Mouse (Mus musculus) heart, adult 2 months (tissue): ENCODE measurements around the gene Pmch. TPM values are rescaled to one million over a fixed set of nuclear protein-coding genes. Genes with fewer than 3 reads are reported as not detected.

Experiments
- DNase-seq, 2 experiments: peaks; one replicate each; pipeline ENCODE4 v3.0.0; 2021
- H3K27ac ChIP-seq: fragments of 200-600 bp; 2 replicates; pipeline ENCODE4 v1.8.1; 2022
- H3K27me3 ChIP-seq: fragments of 200-500 bp; 2 replicates; pipeline ENCODE4 v1.6.1; 2012; ENCODE audit warnings: mild to moderate bottlenecking, low read length, inconsistent platforms, mixed read lengths; ENCODE audit not compliant: control insufficient read depth, insufficient read depth
- H3K36me3 ChIP-seq: fragments of 200-500 bp; 2 replicates; pipeline ENCODE4 v1.6.1; 2012; ENCODE audit warnings: low read length, inconsistent platforms; ENCODE audit not compliant: control insufficient read depth, insufficient read depth
- H3K4me1 ChIP-seq: fragments of 200-500 bp; 2 replicates; pipeline ENCODE4 v1.6.1; 2011; ENCODE audit warnings: low read length; ENCODE audit not compliant: control insufficient read depth, insufficient read depth
- H3K4me3 ChIP-seq: fragments of 200-600 bp; 2 replicates; pipeline ENCODE4 v1.8.1; 2022
- H3K79me2 ChIP-seq: fragments of 200-500 bp; replicated peaks from 2 replicates; pipeline ENCODE4 v1.6.1; 2012; ENCODE audit warnings: mild to moderate bottlenecking, inconsistent platforms, low read length, moderate library complexity, mixed read lengths; ENCODE audit not compliant: control insufficient read depth, insufficient read depth
- H3K9ac ChIP-seq: fragments of 200-500 bp; 2 replicates; pipeline ENCODE4 v1.6.1; 2012; ENCODE audit warnings: low read depth, mild to moderate bottlenecking, control low read depth, inconsistent platforms, low read length, mixed read lengths
- CTCF ChIP-seq: fragments of 200-600 bp; IDR thresholded peaks from 2 replicates; pipeline ENCODE4 v1.8.1; 2022; ENCODE audit warnings: antibody characterized with exemption, mild to moderate bottlenecking, moderate library complexity
- EP300 ChIP-seq: fragments of 200-500 bp; IDR thresholded peaks from 2 replicates; pipeline ENCODE4 v1.6.1; 2011; ENCODE audit warnings: low read depth, low read length, control low read depth; ENCODE audit not compliant: insufficient read depth
- POLR2A ChIP-seq: fragments of 200-500 bp; IDR thresholded peaks from 2 replicates; pipeline ENCODE4 v1.6.1; 2011; ENCODE audit warnings: mild to moderate bottlenecking, low read depth, low read length, control low read depth; ENCODE audit not compliant: insufficient read depth
- WGBS: fragments of 180-500 bp; shearing (Covaris S2); methylation state at CpG from one replicate; pipeline ENCODE4 v1.1.7; 2018; 5-methylcytosine and 5-hydroxymethylcytosine counted together
- intact Hi-C: fragments of 180-260 bp; cut with DNase I; formaldehyde crosslinking; loops from one replicate; pipeline ENCODE4 v1.15.1; 2025
- polyA plus RNA-seq: library from polyadenylated mRNA; depleted of rRNA; stranded (reverse); fragments of >200 nt; gene quantifications from 2 replicates; pipeline ENCODE4 v1.2.3, GENCODE M21; 2012; rRNA removed
- total RNA-seq, 2 experiments: library from RNA; stranded (reverse); gene quantifications; 2 replicates each; pipeline ENCODE4 v1.2.3; 2021

Pmch gene
- total and polyA plus RNA-seq, 3 experiments: not detected

- TF ChIP-seq POLR2A (no peak), EP300 (no peak), CTCF (no peak)
- no peak overlapping the region for H3K9ac ChIP-seq
- no peak overlapping the region for H3K4me3 ChIP-seq
- intact Hi-C loops: no loop called here
- no peak overlapping the region for H3K27ac ChIP-seq
- no peaks in the 10 kb centered on the region for H3K4me1 ChIP-seq
- H3K36me3 ChIP-seq: no peaks in the 10 kb centered on the region
- 96% methylated on average over 16 of the region's 16 CpGs for WGBS
- H3K79me2 ChIP-seq: no peaks in the 10 kb centered on the region
- DNase-seq: no peak
- H3K27me3 ChIP-seq: no peaks in the 10 kb centered on the region
Observed at GRCm38 (mm10) chr10:88135630-88136029, 44.8 kb downstream of the Pmch start.

Other genes with a start within 250 kb of the Pmch start
- gene Igf1, start 232.8 kb upstream of the Pmch start, total RNA-seq: 10 to 100 TPM; 11.7 to 15.7 TPM
- 16.9 and 19.8 TPM in 2 replicates for gene Igf1, start 232.8 kb upstream of the Pmch start, polyA plus RNA-seq
- under 1 TPM; 0.13 to 0.16 TPM for gene Parpbp, start 55.9 kb downstream of the Pmch start, total RNA-seq
- gene Parpbp, start 55.9 kb downstream of the Pmch start, polyA plus RNA-seq: 0.06 and 0.29 TPM in 2 replicates
- 10 to 100 TPM in 1 of 2 experiments, 1 to 10 TPM in 1; 6.6 to 10.3 TPM for gene Nup37, start 55.9 kb downstream of the Pmch start, total RNA-seq
- 4.5 and 8.5 TPM in 2 replicates for gene Nup37, start 55.9 kb downstream of the Pmch start, polyA plus RNA-seq
- 10 to 100 TPM; 26.5 to 34.3 TPM for gene Washc3, start 110.0 kb downstream of the Pmch start, total RNA-seq
- 16.4 and 25.4 TPM in 2 replicates for gene Washc3, start 110.0 kb downstream of the Pmch start, polyA plus RNA-seq